Mouse (Mus musculus): ENCODE results near the gene Pla2g12a.

The Pla2g12a gene

DNA sequence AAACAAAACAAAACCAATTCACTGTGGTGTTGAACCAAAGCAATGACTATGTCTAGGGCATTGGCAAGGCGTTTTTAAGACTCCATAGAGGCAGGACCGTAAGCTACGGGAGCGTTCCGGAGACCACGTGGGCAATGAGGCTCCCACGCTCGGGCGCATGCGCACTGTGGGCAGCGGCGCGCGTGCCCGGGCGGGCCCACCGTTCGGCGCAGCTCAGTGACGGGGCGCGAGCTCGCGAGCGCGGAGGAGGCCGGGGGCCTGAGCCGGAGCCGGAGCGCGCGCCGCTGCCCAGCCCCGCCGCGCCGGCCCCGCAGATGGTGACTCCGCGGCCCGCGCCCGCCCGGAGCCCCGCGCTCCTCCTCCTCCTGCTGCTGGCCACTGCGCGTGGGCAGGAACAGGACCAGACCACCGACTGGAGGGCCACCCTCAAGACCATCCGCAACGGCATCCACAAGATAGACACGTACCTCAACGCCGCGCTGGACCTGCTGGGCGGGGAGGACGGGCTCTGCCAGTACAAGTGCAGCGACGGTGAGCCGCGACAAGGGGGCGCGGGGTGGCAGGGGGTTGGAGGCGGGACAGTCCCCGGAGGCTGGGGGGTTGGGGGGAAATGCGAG is at the start of gene Pla2g12a:
Gene Pla2g12a, plus strand, starts transcription at position 202 of the 617 bp plus-strand sequence.
- DNase-seq (ENCODE audit: low spot score): peak; percentile 77

DNA sequence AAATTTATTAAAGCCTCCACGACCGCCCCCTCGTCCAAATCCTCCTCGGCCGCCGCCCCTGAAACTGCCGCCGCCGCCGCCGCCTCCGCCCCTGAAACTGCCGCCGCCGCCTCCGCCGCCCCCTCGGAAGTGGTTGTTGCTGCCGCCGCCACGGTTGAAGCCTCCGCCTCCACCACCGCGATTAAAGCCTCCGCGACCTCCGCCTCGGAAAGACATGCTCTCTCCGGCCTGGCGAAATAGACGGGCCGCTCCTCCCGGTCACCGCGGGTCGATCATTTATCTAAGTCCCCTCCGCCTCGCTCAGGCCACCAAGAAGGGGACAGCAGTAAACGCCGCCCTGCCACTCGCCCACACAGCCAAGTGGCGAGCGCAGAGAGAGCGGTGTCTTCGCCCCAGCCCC is 47.8 kb upstream of the Pla2g12a start:
- DNase-seq (ENCODE audit: low spot score): peak; percentile 35

DNA sequence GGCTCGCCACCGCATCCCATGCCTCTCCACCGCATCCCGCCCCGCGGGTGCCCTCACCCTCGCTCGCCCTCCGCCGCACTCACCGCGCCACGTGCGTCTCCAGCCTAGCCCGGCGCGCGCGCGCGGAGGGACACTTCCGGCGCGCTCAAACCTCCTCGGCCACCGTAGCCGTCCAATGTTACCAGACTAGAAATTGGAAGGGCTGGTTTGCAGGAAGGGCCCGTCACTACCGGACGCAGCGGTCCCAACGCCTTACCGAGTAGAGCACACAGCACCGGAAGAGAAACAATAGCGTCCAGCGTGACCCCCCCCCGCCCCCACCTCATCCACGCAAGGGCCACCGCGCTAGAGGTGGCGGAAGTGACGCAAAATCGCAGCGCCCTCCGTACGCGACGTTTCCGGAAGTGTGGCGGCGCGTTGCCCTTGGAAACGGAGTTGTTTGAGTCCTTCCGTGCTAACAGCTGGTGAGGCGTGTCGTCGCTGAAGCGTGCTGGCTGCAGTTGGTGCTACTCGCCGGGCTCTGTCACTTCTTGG is 47.3 kb upstream of the Pla2g12a start, which contains the start of gene Gar1:
Gene Gar1, minus strand, starts transcription at position 362 of the 534 bp plus-strand sequence.
- DNase-seq (ENCODE audit: low spot score): peak; percentile 95

DNA sequence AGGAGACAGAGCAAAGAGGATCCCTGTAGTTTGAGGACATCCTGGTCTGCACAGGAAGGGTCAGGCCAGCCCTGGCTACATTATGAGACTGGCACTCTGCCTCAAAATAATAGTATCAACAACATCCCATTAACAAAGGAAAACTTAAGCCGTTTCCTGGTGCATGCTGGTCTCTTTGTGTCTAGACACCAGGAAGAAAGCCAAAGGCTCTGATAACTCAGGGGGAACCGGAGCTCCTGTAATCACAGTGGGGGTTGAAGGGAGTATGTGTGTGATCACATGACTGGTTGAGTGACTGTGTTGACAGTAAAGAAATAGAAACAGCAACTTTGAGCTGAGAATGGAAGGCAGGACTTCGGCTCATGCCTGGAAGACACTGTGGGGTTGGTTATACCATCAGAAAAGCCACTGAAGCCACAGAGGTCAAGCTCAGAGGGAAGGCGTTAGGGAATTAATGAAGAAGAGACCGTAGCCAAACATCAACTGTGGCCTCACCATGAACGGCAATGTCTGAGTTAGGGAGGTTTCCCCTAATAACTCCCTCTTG is 42.9 kb upstream of the Pla2g12a start, which contains the start of gene Cfi:
Gene Cfi, plus strand, starts transcription at position 497 of the 547 bp plus-strand sequence.
- DNase-seq (ENCODE audit: low spot score): no peak

DNA sequence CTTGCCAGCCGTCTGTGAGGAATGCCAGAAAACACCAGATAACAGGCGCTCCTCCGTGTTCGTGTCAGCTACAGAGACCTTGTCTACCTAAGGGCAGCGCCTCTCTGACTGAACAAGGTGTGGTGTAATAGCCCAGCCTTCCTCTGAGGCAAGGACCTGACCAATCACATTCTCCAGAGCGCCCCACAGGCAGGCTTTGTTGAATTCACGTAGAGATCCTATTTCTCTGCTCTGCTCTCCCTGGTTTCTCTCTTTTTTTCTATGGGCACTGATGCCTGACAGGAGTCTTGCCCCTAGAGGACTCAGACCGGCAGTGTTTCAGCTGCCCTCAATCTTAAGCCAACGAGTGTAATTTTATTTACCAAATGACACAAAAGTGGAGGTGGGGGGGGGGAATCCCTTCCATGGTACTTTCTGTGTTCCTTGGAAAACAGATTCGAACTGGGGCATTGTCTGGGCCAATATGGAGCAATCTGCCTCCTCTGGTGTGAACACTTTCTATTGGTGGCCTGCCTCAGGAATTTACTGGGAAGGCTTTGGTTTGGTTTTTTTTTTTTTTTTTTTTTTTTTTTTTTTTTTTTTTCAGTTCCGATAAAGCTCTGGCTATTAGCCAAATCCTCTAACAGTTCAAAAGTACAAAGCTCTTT is 42.2 kb upstream of the Pla2g12a start:
- no peak for DNase-seq (ENCODE audit: low spot score)

DNA sequence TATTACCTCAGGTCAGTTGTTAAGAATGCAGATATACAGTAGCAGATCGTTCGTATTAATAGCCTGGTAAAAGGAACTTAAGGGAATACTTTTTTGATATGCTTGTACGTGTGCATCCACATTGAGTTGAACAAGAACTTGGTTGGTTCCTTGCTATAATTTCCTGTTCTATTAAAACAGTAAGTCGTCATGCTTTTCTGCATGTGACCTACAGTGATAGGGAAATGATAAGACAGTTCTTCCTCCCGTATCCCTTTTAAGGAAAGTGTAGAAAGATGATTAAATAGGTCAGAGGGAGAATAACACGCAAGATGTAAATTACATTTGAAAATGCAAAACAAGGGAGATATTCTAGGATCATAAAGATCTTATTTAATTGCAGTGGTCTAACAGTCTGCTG is 41.4 kb upstream of the Pla2g12a start:
- DNase-seq (ENCODE audit: low spot score): no peak

DNA sequence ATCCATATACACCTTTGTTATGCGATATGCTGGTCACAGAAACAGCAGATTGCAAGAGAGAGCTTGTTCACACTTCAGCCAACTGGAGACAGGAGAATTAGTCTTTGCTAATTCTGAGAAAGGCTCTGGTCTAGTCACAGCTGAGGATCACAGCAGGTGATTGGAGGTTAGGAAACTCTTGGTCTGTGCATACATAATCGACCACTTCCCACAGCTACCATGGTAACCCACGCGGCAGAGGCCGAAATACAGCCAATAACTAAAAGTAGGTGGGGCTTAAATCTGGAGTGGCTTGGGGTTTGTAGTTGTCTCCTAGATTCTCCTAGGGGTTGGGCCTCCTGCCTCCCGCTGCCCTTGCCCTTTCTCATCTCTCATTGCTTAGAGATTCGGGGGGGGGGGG is 40.4 kb upstream of the Pla2g12a start:
- DNase-seq (ENCODE audit: low spot score): no peak

DNA sequence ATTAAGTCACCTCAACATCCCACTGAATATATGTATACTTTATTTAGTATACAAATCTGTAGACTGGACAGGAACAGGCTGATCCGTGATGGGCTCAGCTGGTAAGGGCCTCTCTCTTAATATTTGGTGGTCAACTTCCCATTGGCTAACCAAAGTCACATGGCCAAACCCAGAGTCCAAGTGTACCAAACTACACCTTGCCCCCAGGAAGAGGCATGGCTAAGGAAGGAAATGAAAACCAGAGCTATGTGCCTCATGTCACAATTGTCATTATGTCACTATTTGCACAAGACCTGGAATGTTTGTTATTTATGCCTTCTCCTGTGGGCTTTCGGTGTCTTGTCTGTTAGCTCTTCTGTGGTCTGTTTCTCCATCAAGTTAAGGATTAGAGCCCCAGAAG is 32.5 kb upstream of the Pla2g12a start:
- no peak for DNase-seq (ENCODE audit: low spot score)

DNA sequence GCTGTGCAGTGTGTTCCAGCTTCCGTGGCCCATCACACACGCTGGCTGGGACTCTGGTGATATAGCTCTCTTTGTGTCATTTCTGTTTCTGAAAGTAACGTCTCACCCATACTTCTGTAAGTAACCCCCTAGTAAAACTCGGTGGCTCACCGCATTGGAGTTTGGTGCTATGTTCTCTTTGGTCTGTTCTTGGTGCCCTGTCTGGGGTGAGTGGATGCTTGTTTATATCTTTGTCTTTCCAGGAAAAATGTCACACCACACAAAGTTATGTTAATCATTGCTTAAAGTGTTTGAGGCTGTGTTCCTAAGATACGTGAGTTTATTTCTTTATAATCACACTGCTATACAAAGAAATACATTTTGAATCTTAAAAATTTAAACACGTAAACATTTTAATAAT is 31.6 kb upstream of the Pla2g12a start:
- no peak for DNase-seq (ENCODE audit: low spot score)

DNA sequence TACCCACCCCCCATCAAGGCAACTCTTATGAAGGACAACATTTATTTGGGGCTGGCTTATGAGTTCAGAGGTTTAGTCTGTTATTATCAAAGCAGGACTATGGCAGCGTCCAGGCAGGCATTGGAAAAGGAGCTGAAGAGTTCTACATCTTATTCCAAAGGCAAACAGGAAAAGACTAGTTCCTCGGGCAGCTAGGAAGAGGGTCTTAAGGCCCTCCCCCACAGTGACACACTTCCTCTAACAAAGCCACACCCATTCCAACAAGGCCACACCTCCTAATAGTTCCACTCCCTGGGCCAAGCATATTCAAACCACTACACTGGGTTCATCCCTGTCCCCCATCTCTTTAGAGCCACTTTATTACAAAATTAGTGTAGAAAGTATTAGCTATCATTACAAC is 15.8 kb upstream of the Pla2g12a start:
- DNase-seq (ENCODE audit: low spot score): no peak

DNA sequence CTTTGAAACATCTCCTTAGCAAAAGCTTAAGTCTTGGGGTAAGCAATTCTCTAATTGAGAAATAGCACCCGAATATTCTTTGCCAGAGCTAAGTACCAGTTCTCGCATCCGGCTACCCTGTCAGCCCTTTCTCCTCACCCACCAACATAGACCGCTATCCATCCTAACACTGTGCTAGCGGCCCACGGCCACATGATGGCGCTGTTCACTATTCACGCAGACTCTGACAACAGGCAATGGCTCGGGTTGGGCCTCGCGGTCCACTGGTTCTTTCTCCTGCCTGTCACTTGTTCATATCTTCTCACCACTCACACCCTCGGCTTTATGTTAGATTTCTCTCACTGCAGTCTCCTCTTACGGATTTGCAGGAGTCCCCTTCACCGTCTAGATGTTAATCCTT is 14.7 kb upstream of the Pla2g12a start:
- peak; percentile 33 for DNase-seq (ENCODE audit: low spot score)

DNA sequence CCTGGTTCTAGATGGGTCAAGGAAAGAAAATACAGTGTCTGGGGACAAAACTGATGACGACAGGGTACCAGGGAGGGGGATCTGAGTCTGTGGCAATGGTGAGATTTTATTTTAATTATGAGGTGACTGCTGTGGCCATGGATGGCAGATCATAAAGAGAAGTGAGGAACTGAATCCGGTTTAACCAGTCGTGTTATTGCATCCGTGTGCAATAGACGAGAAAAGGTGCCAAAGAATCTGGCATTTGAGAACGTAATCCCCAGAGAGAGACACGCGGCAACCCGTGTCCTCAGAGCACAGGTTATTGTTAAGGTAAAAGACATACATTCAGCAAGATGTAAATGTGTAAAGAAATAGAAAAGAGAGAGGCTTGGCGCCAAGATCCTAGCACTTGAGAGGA is 1.1 kb upstream of the Pla2g12a start:
- no peak for DNase-seq (ENCODE audit: low spot score)

DNA sequence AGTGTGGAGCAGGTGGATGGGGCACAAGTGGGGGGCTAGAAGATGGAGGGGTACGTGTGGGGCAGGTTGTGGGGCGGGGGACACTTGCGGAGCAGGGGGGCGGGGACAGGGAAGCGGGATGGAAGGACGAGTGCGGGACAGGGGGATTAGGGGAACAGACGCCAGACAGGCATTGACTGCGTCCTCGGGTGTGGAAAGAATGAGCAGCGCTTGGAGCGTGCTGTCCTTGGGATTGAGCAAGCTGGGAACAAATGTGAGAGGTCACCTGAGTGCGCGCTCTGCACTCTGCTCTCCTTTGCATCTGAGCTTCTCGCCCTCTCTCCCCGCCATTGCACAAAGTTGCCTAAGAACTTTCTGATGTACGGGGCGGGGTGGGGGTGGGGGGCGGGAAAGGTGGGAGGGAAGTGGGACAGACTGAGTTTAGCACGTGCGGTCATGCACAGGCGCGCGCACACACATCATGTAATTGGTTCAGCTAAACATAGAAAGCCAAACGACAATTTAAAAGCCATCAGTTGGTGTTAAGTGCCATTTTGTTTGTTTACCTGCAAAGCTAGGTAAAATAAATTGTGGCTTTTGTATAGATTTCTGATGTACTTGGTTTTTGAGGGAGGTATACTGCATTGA is 838 bp downstream of the Pla2g12a start:
- peak; percentile 43 for DNase-seq (ENCODE audit: low spot score)

DNA sequence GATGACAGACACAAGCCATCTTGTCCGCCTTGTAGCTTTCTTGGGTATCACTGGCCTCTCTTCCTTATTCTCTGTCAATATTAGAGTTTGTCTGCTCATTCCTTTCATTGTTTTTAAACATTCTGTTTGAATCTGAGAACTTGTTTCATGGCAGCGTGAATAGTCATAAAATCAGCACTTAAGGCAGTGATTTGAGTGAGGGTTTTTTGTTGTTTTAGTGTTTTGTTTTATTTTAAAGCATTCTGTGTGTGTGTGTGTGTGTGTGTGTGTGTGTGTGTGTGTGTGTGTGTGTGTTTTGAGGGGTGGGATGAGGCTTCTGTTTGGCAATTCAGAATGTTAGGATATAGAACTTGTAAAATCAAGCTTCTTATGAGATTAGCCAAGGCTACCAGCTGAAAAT is 1.5 kb downstream of the Pla2g12a start:
- DNase-seq (ENCODE audit: low spot score): no peak

DNA sequence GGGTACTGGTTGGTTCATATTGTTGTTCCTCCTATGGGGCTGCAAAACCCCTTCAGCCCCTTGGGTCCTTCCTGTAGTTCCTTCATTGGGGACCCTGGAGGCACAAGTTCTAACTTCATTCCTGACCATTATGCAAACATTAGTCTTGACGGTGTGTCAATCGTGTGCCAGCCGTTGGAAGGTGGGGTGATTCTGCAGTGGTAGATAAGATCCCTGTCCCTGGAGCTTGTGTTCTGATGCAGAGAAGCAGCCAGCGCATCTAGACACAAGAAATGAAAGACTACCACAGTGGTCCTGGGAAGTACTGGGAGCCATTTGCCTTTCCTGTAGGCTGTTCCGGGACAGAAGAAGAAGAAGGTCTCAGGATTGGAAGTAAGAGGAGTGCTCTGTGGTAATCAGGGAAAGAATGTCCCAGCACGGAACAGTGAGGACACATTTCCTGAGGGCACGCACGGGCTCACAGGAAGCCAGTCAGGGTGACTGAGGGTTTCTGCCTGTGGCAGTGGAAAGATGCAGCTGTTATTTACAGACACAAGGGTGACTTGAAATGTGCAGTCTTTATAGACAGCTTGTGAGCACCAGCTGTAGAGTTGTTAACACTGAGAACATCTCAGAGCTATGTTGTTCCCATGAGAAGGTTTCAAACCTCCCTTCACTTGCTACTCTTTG is 2.7 kb downstream of the Pla2g12a start:
- peak; percentile 75 for DNase-seq (ENCODE audit: low spot score)

DNA sequence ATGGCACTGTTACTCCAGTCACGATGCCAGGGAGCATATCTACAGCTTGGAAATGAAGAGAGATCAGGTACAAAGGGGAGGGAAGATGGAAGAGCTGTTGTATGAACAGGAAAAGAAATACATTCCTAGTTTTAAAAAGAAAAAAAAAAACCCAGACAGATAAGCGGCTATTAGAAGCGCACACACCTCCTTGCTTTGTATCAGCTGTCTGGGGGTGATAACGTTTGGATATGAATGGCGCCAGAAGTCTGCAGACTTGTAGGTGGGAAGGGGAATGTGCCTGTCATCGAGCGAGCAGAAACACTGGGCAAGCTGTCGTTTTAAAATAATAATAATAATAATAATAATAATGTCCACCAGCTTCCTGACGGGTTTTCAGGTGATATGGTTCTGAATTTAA is 7.2 kb downstream of the Pla2g12a start:
- DNase-seq (ENCODE audit: low spot score): no peak

DNA sequence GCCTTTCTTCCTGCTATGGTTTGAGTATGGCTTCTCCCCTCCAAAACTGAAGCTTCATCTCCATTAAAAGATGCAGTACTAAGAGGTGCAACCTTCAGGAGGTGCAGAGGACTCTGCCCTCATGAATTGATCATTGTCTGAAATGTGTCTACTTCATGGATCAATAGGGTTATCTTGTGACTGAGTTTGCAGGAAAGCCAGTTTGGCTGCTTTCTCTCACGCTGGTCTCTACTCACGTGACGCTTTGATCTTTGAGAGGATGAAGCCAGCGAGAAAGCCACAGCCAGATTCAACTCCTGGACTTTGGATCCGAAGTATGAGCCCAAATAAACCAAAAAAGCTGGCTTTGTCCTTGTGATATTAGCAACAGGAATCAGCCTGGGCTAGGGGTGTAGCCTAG is 8.0 kb downstream of the Pla2g12a start:
- DNase-seq (ENCODE audit: low spot score): no peak

DNA sequence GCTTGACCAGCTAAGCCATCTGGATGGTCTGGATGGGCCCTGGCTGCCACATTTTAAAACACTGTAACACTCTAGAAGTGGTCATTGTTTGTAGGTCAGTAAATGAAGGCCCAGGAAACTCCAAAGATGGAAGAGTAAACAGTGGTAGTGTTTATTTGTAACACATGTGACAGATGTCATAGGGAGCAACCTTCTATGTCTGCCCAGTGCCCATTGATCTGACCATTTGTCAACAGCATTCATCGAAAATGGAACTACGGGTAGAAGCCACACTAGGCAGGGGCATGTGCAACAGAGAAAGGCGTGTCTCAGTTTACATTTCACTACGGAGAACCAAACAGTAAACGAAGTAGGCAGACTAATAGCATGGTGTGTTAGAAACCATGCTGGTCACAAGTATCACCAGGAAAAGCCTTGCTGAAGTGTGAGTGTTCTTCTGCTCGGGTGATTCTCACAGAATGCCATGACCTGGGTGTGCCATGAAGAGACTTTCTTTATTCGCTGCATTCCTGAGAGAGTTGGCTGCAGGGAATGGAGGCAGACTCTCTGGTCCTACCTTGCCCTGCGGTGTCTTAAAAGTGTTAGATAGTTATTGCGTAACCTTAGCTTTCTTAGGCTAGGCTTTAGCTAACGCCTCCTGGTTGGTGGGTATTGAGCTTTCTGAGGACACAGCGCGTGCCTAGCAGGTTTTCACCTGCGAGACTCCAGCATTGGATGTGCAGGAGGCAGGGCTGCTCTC is 9.5 kb downstream of the Pla2g12a start:
- DNase-seq (ENCODE audit: low spot score): no peak

DNA sequence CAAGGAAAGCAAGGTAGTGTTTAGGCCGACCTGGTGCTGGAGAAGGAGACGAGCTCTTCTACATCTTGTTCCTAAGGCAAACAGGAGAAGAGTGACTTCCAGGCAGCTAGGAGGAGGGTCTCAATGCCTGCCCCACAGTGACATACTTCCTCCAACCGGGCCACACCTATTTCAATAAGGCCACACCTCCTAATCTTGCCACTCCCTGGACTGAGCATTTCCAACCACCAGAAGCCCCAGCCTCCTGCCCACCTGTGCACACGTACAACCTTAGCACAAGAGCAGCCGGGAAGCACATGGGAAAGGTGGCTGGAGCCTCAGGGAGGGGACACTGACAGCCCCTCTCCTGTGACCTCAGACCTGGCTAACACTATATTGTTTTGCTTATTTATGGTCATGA is 13.6 kb downstream of the Pla2g12a start:
- no peak for DNase-seq (ENCODE audit: low spot score)

DNA sequence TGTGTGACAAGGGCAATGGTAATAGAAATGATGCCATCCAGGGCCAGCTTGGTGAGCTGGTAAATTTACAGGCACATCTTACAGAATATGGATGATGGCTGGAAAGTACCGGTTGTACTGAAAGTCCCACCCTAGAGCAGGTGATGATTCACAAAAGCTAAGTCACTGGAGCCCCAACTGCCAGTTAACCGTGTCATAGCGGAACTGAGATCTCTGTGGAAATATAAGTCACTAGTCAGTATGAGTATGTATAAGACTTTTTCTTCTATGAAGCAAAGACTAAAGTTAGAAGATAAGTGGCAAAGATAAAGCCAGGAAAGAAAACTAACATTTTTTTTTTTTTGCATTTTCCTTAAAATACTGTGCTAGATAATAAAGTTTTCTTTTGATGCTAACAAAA is 14.7 kb downstream of the Pla2g12a start:
- no peak for DNase-seq (ENCODE audit: low spot score)

DNA sequence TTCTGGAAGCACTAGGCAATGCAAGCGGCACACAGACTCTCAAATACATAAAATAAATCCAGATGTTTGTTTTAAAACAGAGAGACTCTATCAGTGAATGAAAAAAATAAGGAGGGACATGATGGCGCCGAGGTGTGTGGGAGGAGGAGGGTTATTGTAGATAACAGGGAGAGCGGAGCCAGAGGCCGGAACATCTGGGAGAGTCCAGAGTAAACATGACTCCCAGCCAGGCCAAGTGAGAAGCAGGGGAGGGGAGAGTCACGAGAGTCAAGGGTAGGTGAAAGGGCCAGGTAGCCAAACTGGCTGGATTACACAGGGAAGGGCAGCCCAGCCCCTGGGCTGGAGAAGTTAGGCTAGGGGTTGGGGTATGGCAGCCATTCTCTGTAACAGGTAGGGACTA is 18.2 kb downstream of the Pla2g12a start:
- DNase-seq (ENCODE audit: low spot score): no peak

DNA sequence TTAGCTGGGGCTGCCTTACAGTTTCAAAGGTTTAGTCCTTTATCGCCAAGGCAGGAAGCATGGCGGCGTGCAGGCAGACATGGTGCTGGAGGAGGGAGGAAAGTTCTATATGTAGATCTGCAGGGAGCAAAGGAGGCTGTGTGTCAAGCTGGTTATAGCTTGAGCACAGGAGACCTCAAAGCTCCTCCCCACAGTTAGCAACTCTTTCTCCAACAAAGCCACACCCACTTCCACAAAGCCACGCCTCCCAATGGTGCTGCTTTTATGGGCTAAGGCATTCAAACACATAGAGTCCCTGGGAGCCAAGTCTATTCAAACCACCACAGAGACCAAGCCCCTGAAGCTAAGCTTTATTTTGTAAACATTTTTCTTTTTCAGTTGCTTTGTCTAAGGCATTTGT is 20.5 kb downstream of the Pla2g12a start:
- DNase-seq (ENCODE audit: low spot score): peak; percentile 56

All from c-Kit-positive CD71-positive TER-119-positive erythroid progenitor cells, embryonic 14.5 days (primary cell).